Mouse (Mus musculus) embryonic fibroblast, embryonic 13.5 days (primary cell): Measurements from ENCODE around the gene Cd180.

Experiments used
- CTCF ChIP-seq: IDR thresholded peaks from 2 replicates; pipeline ENCODE4 v1.5.1; 2011; ENCODE audit warnings: mild to moderate bottlenecking, control low read depth, low read length, moderate library complexity, borderline replicate concordance; ENCODE audit not compliant: insufficient read depth
- POLR2A ChIP-seq: IDR thresholded peaks from 2 replicates; pipeline ENCODE4 v1.6.1; 2011; ENCODE audit warnings: low read depth, mild to moderate bottlenecking, control low read depth, low read length, moderate library complexity

- no peak for TF ChIP-seq POLR2A
- TF ChIP-seq CTCF = no peak
These were observed 32.1 kb downstream of the Cd180 start for GRCm38 (mm10) chr13:102725416-102725815.
